Mouse (Mus musculus): ENCODE measurements around the gene 1700013H16Rik. TPM values are rescaled to one million over a fixed set of nuclear protein-coding genes. Genes with fewer than 3 reads are reported as not detected.
"Not testable (repeated sequence)": the region's sequence is repeated elsewhere in the genome, so short reads cannot be mapped to it uniquely, and the experiment has no call there.

1700013H16Rik gene
- polyA plus RNA-seq (2016; fragmentation: Nextera tagmentation; extraction: Ambion mirVana), result not detected in 2 replicates

- H3K4me3 ChIP-seq (replicated peaks), result no peak within 1 kb of the TSS
Measured at GRCm38 (mm10) chrX:53757736-53758135, at the start of gene 1700013H16Rik. Gene 1700013H16Rik (minus strand): TSS chrX:53757831.

DNA sequence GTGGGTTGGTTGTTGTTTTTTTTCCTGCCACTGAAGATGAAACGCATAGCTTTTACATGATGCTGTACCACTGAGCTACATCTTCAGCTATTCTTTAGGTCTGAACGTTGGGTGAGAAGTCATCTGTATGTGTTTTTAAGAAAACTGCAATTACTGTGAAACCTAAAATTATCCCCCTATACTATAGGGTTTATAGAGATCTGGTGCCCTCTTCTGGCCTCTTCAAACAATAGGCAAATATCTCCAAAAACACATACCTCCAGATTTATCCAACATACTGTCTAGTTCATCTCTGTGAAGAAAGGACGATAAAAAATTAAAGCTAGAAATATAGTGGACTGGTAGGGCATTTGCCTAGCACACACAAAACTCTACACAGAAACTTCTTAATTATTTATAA, 41.4 kb upstream of the 1700013H16Rik start:
- Histone ChIP-seq H3K36me3 (replicated peaks) (no peaks in the 10 kb centered on the region), H3K27me3 (no peaks in the 10 kb centered on the region), H3K9me3 (no peaks in the 10 kb centered on the region), H3K27ac (no peak overlapping the region), H3K9ac (no peak overlapping the region), H3K4me3 (replicated peaks) (no peak overlapping the region), H3K4me1 (no peaks in the 10 kb centered on the region), H3K4me2 (no peak overlapping the region)
- no peak for ATAC-seq (ENCODE audit: low FRiP score)
- 43% methylated on average over 3 of the region's 3 CpGs for WGBS

More at GRCm38 (mm10) chrX:53757736-53758135, at the start of gene 1700013H16Rik:
- Histone ChIP-seq H3K4me2 (no peak within 1 kb of the TSS), H3K4me1 (no peaks in the 10 kb centered on the region), H3K9me3 (0 out of 2 replicates have a peak, but pooled peaks cover 7% of the 10 kb centered on the region), H3K36me3 (replicated peaks) (no peaks in the 10 kb centered on the region), H3K9ac (no peak within 1 kb of the TSS), H3K27me3 (no peaks in the 10 kb centered on the region), H3K27ac (no peak within 1 kb of the TSS)
- 90% methylated on average over 16 of the region's 16 CpGs for WGBS
- ATAC-seq (ENCODE audit: low FRiP score), result no peak

DNA sequence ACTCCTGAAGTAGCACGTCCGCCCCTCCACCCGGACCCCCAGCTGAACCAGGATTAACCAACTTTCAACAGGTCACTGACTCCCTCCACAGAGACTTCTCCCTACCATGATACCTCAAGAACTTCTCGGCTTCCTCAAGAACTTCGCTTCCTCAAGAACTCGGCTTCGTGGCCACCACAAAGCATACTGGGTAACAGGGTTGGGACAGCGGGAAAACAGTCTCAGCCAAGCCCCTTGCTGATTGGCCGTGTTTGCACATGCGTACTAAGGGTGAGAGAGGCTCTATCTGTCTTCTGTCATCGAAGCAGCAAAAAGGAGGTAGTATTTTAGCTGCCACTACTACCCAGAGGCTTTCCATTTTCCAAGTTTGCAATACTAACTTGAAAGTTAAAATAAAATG, 39.9 kb upstream of the 1700013H16Rik start, which contains the start of gene Xlr:
Gene Xlr, minus strand, starts transcription at position 188 of the 400 bp plus-strand sequence.
- H3K9ac ChIP-seq; H3K27ac ChIP-seq; H3K36me3 ChIP-seq (replicated peaks); H3K9me3 ChIP-seq; H3K4me2 ChIP-seq; H3K4me3 ChIP-seq (replicated peaks); H3K27me3 ChIP-seq; H3K4me1 ChIP-seq; ATAC-seq (ENCODE audit: low FRiP score): not testable (repeated sequence)
- WGBS, result 81% methylated on average over 11 of the region's 11 CpGs

DNA sequence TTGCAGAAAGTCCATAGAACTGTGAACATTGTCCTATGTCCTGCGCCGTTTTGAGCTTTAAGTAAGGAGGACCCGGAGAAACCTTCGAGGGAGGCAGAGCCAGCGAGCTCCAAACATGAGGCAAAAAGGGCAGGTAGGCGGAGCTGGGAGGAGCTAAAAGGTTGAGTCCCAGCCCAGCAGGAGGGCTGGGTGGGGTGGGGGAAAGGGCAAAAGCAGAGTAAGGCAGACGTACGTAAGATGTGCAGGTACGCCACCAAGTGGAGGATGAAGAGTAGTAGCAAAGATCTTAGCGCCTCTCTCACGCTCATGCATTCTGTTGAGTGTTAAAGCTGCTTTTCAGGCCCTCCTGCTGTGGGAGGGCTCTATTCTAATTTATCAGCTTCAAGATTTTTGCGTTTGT, 18.6 kb upstream of the 1700013H16Rik start, which contains the start of gene Zfp36l3:
Gene Zfp36l3, minus strand, starts transcription at position 119 of the 400 bp plus-strand sequence.
- ATAC-seq (ENCODE audit: low FRiP score), result no peak
- Histone ChIP-seq H3K4me1 (no peaks in the 10 kb centered on the region), H3K4me3 (replicated peaks) (no peak within 1 kb of the TSS), H3K27ac (no peak within 1 kb of the TSS), H3K36me3 (replicated peaks) (no peaks in the 10 kb centered on the region), H3K9me3 (0 out of 2 replicates have a peak, but pooled peaks cover 3% of the 10 kb centered on the region), H3K4me2 (no peak within 1 kb of the TSS), H3K27me3 (no peaks in the 10 kb centered on the region), H3K9ac (no peak within 1 kb of the TSS)
- 91% methylated on average over 11 of the region's 12 CpGs for WGBS

DNA sequence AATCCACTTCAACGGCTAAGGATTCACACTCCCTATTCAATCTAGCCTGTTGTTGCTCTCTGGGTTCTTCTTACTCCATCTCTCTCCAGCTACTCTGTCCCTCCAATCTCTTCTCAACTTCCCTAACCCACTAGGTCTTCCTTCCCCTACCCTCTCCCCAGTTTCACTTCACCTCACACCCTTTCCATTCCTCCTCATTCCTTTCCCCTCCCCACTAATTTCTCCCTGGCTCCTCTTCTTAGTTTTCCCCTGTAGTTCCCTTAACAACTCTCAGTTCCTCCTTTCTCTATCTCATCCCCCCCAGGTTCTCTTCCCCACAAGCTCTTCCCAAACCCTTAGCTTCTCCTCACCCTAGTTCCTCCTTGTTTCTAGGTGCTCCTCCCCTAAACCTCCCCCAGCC, 4.8 kb downstream of the 1700013H16Rik start:
- H3K4me3 ChIP-seq (replicated peaks), result no peak overlapping the region
- no peak for ATAC-seq (ENCODE audit: low FRiP score)
- H3K4me1 ChIP-seq, result no peaks in the 10 kb centered on the region
- 79% methylated on average over 1 of the region's 1 CpGs for WGBS
- H3K4me2 ChIP-seq, result no peak overlapping the region
- no peaks in the 10 kb centered on the region for H3K36me3 ChIP-seq (replicated peaks)
- no peaks in the 10 kb centered on the region for H3K27me3 ChIP-seq
- H3K27ac ChIP-seq, result no peak overlapping the region
- H3K9me3 ChIP-seq, result 0 out of 2 replicates have a peak, but pooled peaks cover 5% of the 10 kb centered on the region
- no peak overlapping the region for H3K9ac ChIP-seq

- H3K27me3 ChIP-seq, result no peaks in the 10 kb centered on the region
- H3K36me3 ChIP-seq (replicated peaks), result no peaks in the 10 kb centered on the region
- no peak overlapping the region for H3K4me3 ChIP-seq (replicated peaks)
- ATAC-seq (ENCODE audit: low FRiP score), result no peak
- H3K9me3 ChIP-seq, result no peaks in the 10 kb centered on the region
- H3K27ac ChIP-seq, result no peak overlapping the region
- H3K9ac ChIP-seq, result no peak overlapping the region
- WGBS, result 84% methylated on average over 2 of the region's 2 CpGs
- no peaks in the 10 kb centered on the region for H3K4me1 ChIP-seq
- H3K4me2 ChIP-seq, result no peak overlapping the region
Measured at GRCm38 (mm10) chrX:53728967-53729366, 28.7 kb downstream of the 1700013H16Rik start.

DNA sequence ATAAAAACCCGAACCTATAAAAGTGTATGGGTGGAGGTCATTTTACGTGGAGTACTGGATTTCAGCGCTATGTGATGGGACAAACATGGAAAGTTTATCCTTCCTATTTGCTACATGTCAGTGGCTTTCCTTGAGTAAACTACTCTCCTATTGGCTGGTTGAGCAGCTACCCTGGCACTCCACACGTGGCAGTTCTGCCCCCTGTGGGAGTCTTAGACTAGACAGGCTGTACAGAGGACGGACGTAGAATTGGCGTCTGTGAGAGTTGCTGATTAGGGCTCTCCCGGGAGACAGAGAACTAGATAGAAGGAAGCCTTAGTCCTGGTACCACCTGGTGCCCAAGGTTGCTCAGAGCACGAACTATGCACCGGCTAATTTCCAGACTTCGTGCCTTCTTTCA, 33.0 kb downstream of the 1700013H16Rik start, which contains the start of gene 4930502E18Rik:
Gene 4930502E18Rik, plus strand, starts transcription at position 231 of the 400 bp plus-strand sequence.
- 85% methylated on average over 11 of the region's 11 CpGs for WGBS
- H3K27me3 ChIP-seq, result no peaks in the 10 kb centered on the region
- H3K4me1 ChIP-seq, result no peaks in the 10 kb centered on the region
- H3K9me3 ChIP-seq, result no peaks in the 10 kb centered on the region
- H3K4me3 ChIP-seq (replicated peaks), result no peak within 1 kb of the TSS
- no peak within 1 kb of the TSS for H3K4me2 ChIP-seq
- no peak for ATAC-seq (ENCODE audit: low FRiP score)
- H3K36me3 ChIP-seq (replicated peaks), result no peaks in the 10 kb centered on the region
- H3K9ac ChIP-seq, result no peak within 1 kb of the TSS
- no peak within 1 kb of the TSS for H3K27ac ChIP-seq

- Histone ChIP-seq H3K9me3 (no peaks in the 10 kb centered on the region), H3K4me2 (peak overlapping the region; percentile 53), H3K9ac (0 out of 2 replicates have a peak overlapping the region, but pooled peaks have one; percentile 38), H3K4me3 (replicated peaks) (peak overlapping the region; percentile 33), H3K4me1 (peaks cover 2% of the 10 kb centered on the region; the same call in 1 of the 2 replicates), H3K27me3 (no peaks in the 10 kb centered on the region), H3K36me3 (replicated peaks) (no peaks in the 10 kb centered on the region), H3K27ac (no peak overlapping the region)
- WGBS, result 14% methylated on average over 49 of the region's 49 CpGs
- ATAC-seq (ENCODE audit: low FRiP score), result peak; percentile 71; the same call in 1 of the 2 replicates
Measured at GRCm38 (mm10) chrX:53716323-53717182, 41.1 kb downstream of the 1700013H16Rik start.

- no peak overlapping the region for H3K27ac ChIP-seq
Measured at GRCm38 (mm10) chrX:53715942-53716322, 41.7 kb downstream of the 1700013H16Rik start.

GRCm38 (mm10) chrX:53702673-53703072, 55.0 kb downstream of the 1700013H16Rik start:
- no peak overlapping the region for H3K27ac ChIP-seq
- no peaks in the 10 kb centered on the region for H3K36me3 ChIP-seq (replicated peaks)
- H3K27me3 ChIP-seq, result no peaks in the 10 kb centered on the region
- H3K4me1 ChIP-seq, result no peaks in the 10 kb centered on the region
- H3K9me3 ChIP-seq, result no peaks in the 10 kb centered on the region
- no peak overlapping the region for H3K4me3 ChIP-seq (replicated peaks)
- 67% methylated on average over 3 of the region's 3 CpGs for WGBS
- no peak overlapping the region for H3K9ac ChIP-seq
- no peak for ATAC-seq (ENCODE audit: low FRiP score)
- H3K4me2 ChIP-seq, result no peak overlapping the region

More at GRCm38 (mm10) chrX:53715942-53716322, 41.7 kb downstream of the 1700013H16Rik start:
- Histone ChIP-seq H3K9ac (no peak overlapping the region), H3K4me3 (replicated peaks) (peak overlapping the region; percentile 33), H3K9me3 (no peaks in the 10 kb centered on the region), H3K4me1 (peaks cover 2% of the 10 kb centered on the region; the same call in 1 of the 2 replicates), H3K36me3 (replicated peaks) (no peaks in the 10 kb centered on the region), H3K27me3 (no peaks in the 10 kb centered on the region), H3K4me2 (peak overlapping the region; percentile 53)
- ATAC-seq (ENCODE audit: low FRiP score), result peak; percentile 64; the same call in 1 of the 2 replicates
- 41% methylated on average over 2 of the region's 2 CpGs for WGBS

GRCm38 (mm10) chrX:53699225-53699624, 58.4 kb downstream of the 1700013H16Rik start:
- Histone ChIP-seq H3K4me2 (no peak overlapping the region), H3K4me1 (no peaks in the 10 kb centered on the region), H3K27ac (no peak overlapping the region), H3K27me3 (no peaks in the 10 kb centered on the region), H3K9me3 (no peaks in the 10 kb centered on the region), H3K9ac (no peak overlapping the region), H3K4me3 (replicated peaks) (no peak overlapping the region), H3K36me3 (replicated peaks) (no peaks in the 10 kb centered on the region)
- no peak for ATAC-seq (ENCODE audit: low FRiP score)
- 100% methylated on average over 2 of the region's 2 CpGs for WGBS

- H3K4me3 ChIP-seq (replicated peaks), result no peak overlapping the region
- H3K27me3 ChIP-seq, result no peaks in the 10 kb centered on the region
- H3K27ac ChIP-seq, result no peak overlapping the region
- H3K4me2 ChIP-seq, result no peak overlapping the region
- H3K4me1 ChIP-seq, result no peaks in the 10 kb centered on the region
- 0 out of 2 replicates have a peak, but pooled peaks cover 3% of the 10 kb centered on the region for H3K9me3 ChIP-seq
- 86% methylated on average over 9 of the region's 9 CpGs for WGBS
- H3K9ac ChIP-seq, result no peak overlapping the region
- ATAC-seq (ENCODE audit: low FRiP score), result no peak
- no peaks in the 10 kb centered on the region for H3K36me3 ChIP-seq (replicated peaks)
Measured at GRCm38 (mm10) chrX:53694008-53694777, 63.4 kb downstream of the 1700013H16Rik start.
